Mouse (Mus musculus) stomach, postnatal 0 days (tissue): ENCODE results near the gene Pramel1. TPM values are rescaled to one million over a fixed set of nuclear protein-coding genes. Genes with fewer than 3 reads are reported as not detected.

Experiments
- ATAC-seq: fragments of 200-750 bp; cut with Nextera tagmentation; 2 replicates; pipeline ENCODE4 v1.8.0; 2017; ENCODE audit not compliant: low FRiP score, low TSS enrichment
- DNase-seq: peaks from one replicate; pipeline ENCODE4 v3.0.0-alpha.2; 2016; ENCODE audit warnings: low spot score
- H3K27ac ChIP-seq: fragments of 300-500 bp; sonication (generic); replicated peaks from 2 replicates; pipeline ENCODE4 v1.5.1; 2014; ENCODE audit warnings: mild to moderate bottlenecking, control low read depth
- H3K27me3 ChIP-seq: fragments of 300-500 bp; sonication (generic); 2 replicates; pipeline ENCODE4 v1.6.1; 2014; ENCODE audit warnings: low read length; ENCODE audit not compliant: control insufficient read depth, insufficient read depth
- H3K36me3 ChIP-seq: fragments of 300-500 bp; sonication (generic); 2 replicates; pipeline ENCODE4 v1.6.1; 2014; ENCODE audit warnings: low read length, mixed read lengths; ENCODE audit not compliant: control insufficient read depth, insufficient read depth
- H3K4me1 ChIP-seq: fragments of 300-500 bp; sonication (generic); replicated peaks from 2 replicates; pipeline ENCODE4 v1.6.1; 2014; ENCODE audit warnings: antibody characterized with exemption; ENCODE audit not compliant: control insufficient read depth, insufficient read depth
- H3K4me2 ChIP-seq: fragments of 300-500 bp; sonication (generic); replicated peaks from 2 replicates; pipeline ENCODE4 v1.6.1; 2014; ENCODE audit warnings: low read depth, mild to moderate bottlenecking, control low read depth, moderate library complexity
- H3K4me3 ChIP-seq: fragments of 300-500 bp; sonication (generic); 2 replicates; pipeline ENCODE4 v1.5.1; 2014; ENCODE audit warnings: low read depth, low read length, control low read depth
- H3K9ac ChIP-seq: fragments of 300-500 bp; sonication (generic); 2 replicates; pipeline ENCODE4 v1.6.1; 2014; ENCODE audit warnings: mild to moderate bottlenecking, low read length, control low read depth, mixed read lengths
- H3K9me3 ChIP-seq: fragments of 300-500 bp; sonication (generic); 2 replicates; pipeline ENCODE4 v1.6.1; 2016; ENCODE audit warnings: low read length; ENCODE audit not compliant: control insufficient read depth
- CTCF ChIP-seq: IDR thresholded peaks from 2 replicates; pipeline ENCODE4 v1.5.1; 2016; ENCODE audit warnings: antibody characterized with exemption, low read depth, mild to moderate bottlenecking, moderate library complexity
- EP300 ChIP-seq: optimal IDR thresholded peaks from 2 replicates; pipeline ENCODE3; 2016; ENCODE audit warnings: antibody characterized with exemption
- WGBS: fragments of 180-500 bp; shearing (Covaris S2); extraction: QIAGEN DNeasy Blood & Tissue Kit; methylation state at CpG from one replicate; pipeline ENCODE4 v1.1.7; 2014; 5-methylcytosine and 5-hydroxymethylcytosine counted together
- polyA plus RNA-seq: library from polyadenylated mRNA; unstranded; fragments of >200 nt; fragmentation: Nextera tagmentation; extraction: Ambion mirVana; gene quantifications from 2 replicates; pipeline ENCODE4 v1.2.1, GENCODE M21; 2015

The Pramel1 gene
- polyA plus RNA-seq, 1 experiment from 2014 or later: not detected

GRCm38 (mm10) chr4:143361520-143361919 is 32.7 kb upstream of the Pramel1 start:
- Histone ChIP-seq H3K4me1 (no peaks in the 10 kb centered on the region), H3K27ac (no peak overlapping the region), H3K9ac (no peak overlapping the region), H3K36me3 (no peaks in the 10 kb centered on the region), H3K9me3 (no peaks in the 10 kb centered on the region), H3K4me2 (no peak overlapping the region), H3K4me3 (no peak overlapping the region), H3K27me3 (no peaks in the 10 kb centered on the region)
- TF ChIP-seq CTCF (no peak), EP300 (no peak)
- no peak for ATAC-seq
- DNase-seq: no peak
- WGBS: 63% methylated on average over 10 of the region's 10 CpGs

- ATAC-seq (no peak), DNase-seq (no peak)
- Histone ChIP-seq H3K9me3 (no peaks in the 10 kb centered on the region), H3K27me3 (no peaks in the 10 kb centered on the region), H3K4me1 (no peaks in the 10 kb centered on the region), H3K9ac (no peak overlapping the region), H3K4me2 (no peak overlapping the region), H3K4me3 (no peak overlapping the region), H3K36me3 (no peaks in the 10 kb centered on the region), H3K27ac (no peak overlapping the region)
- WGBS: 47% methylated on average over 15 of the region's 15 CpGs
- TF ChIP-seq EP300 (no peak), CTCF (no peak)
Measured at GRCm38 (mm10) chr4:143366415-143367041, 27.7 kb upstream of the Pramel1 start.

- no peak overlapping the region for H3K4me3 ChIP-seq
- no peaks in the 10 kb centered on the region for H3K9me3 ChIP-seq
- no peak for TF ChIP-seq EP300
- H3K36me3 ChIP-seq: no peaks in the 10 kb centered on the region
- 47% methylated on average over 7 of the region's 7 CpGs for WGBS
- DNase-seq (no peak), ATAC-seq (no peak)
- no peak overlapping the region for H3K9ac ChIP-seq
- H3K27ac ChIP-seq: no peak overlapping the region
- no peak overlapping the region for H3K4me2 ChIP-seq
- H3K4me1 ChIP-seq: no peaks in the 10 kb centered on the region
- H3K27me3 ChIP-seq: no peaks in the 10 kb centered on the region
Measured at GRCm38 (mm10) chr4:143379480-143379879, 14.7 kb upstream of the Pramel1 start.

- Histone ChIP-seq H3K4me3 (no peak overlapping the region), H3K4me1 (no peaks in the 10 kb centered on the region), H3K36me3 (no peaks in the 10 kb centered on the region), H3K9me3 (no peaks in the 10 kb centered on the region), H3K4me2 (no peak overlapping the region), H3K9ac (no peak overlapping the region), H3K27me3 (no peaks in the 10 kb centered on the region), H3K27ac (no peak overlapping the region)
- ATAC-seq (no peak), DNase-seq (no peak)
- 35% methylated on average over 15 of the region's 15 CpGs for WGBS
- no peak for TF ChIP-seq EP300
- no peak for TF ChIP-seq CTCF
Measured at GRCm38 (mm10) chr4:143379931-143380715, 14.1 kb upstream of the Pramel1 start.

- no peak for ATAC-seq
- DNase-seq: peak; percentile 27
- Histone ChIP-seq H3K4me2 (no peak overlapping the region), H3K9ac (no peak overlapping the region), H3K27me3 (no peaks in the 10 kb centered on the region), H3K9me3 (no peaks in the 10 kb centered on the region), H3K27ac (no peak overlapping the region), H3K4me3 (no peak overlapping the region), H3K4me1 (no peaks in the 10 kb centered on the region), H3K36me3 (no peaks in the 10 kb centered on the region)
- 0% methylated on average over 5 of the region's 5 CpGs for WGBS
- TF ChIP-seq CTCF (peak; percentile 80), EP300 (no peak)
Measured at GRCm38 (mm10) chr4:143380716-143381004, 13.6 kb upstream of the Pramel1 start.

GRCm38 (mm10) chr4:143382163-143382562 is 12.1 kb upstream of the Pramel1 start:
- WGBS: 62% methylated on average over 3 of the region's 3 CpGs
- H3K36me3 ChIP-seq: no peaks in the 10 kb centered on the region
- ATAC-seq (no peak), DNase-seq (no peak)
- H3K4me3 ChIP-seq: no peak overlapping the region
- H3K27ac ChIP-seq: no peak overlapping the region
- H3K4me2 ChIP-seq: no peak overlapping the region
- TF ChIP-seq EP300: no peak
- no peak for TF ChIP-seq CTCF
- H3K9ac ChIP-seq: no peak overlapping the region
- no peaks in the 10 kb centered on the region for H3K9me3 ChIP-seq
- no peaks in the 10 kb centered on the region for H3K27me3 ChIP-seq
- H3K4me1 ChIP-seq: no peaks in the 10 kb centered on the region
